Mouse (Mus musculus) liver, postnatal 0 days (tissue): ENCODE data around the gene Trappc10. TPM values are rescaled to one million over a fixed set of nuclear protein-coding genes. Genes with fewer than 3 reads are reported as not detected.

Experiments used
- ATAC-seq: fragments of 200-750 bp; cut with Nextera tagmentation; 2 replicates; pipeline ENCODE4 v1.8.0; 2017; ENCODE audit warnings: mild to moderate bottlenecking, moderate library complexity
- DNase-seq: peaks from one replicate; pipeline ENCODE4 v3.0.0-alpha.2; 2016
- H3K27ac ChIP-seq: fragments of 300-500 bp; sonication (generic); 2 replicates; pipeline ENCODE4 v1.5.1; 2014; ENCODE audit warnings: antibody characterized with exemption, moderate library complexity, mild to moderate bottlenecking, low read depth
- H3K27me3 ChIP-seq: fragments of 300-500 bp; sonication (generic); 2 replicates; pipeline ENCODE4 v1.6.1; 2014; ENCODE audit warnings: low read length, control low read depth, mixed read lengths; ENCODE audit not compliant: insufficient read depth
- H3K36me3 ChIP-seq: fragments of 300-500 bp; sonication (generic); replicated peaks from 2 replicates; pipeline ENCODE4 v1.6.1; 2014; ENCODE audit warnings: mild to moderate bottlenecking, control low read depth, low read length, moderate library complexity, mixed read lengths; ENCODE audit not compliant: insufficient read depth
- H3K4me1 ChIP-seq: fragments of 300-500 bp; sonication (generic); 2 replicates; pipeline ENCODE4 v1.6.1; 2014; ENCODE audit warnings: antibody characterized with exemption, mild to moderate bottlenecking, control low read depth; ENCODE audit not compliant: insufficient read depth
- H3K4me2 ChIP-seq: fragments of 300-500 bp; sonication (generic); 2 replicates; pipeline ENCODE4 v1.6.1; 2014; ENCODE audit warnings: low read depth, mild to moderate bottlenecking, low read length, moderate library complexity, mixed read lengths
- H3K4me3 ChIP-seq: fragments of 300-500 bp; sonication (generic); 2 replicates; pipeline ENCODE4 v1.5.1; 2014; ENCODE audit warnings: low read depth, low read length
- H3K9ac ChIP-seq: fragments of 300-500 bp; sonication (generic); replicated peaks from 2 replicates; pipeline ENCODE4 v1.6.1; 2014; ENCODE audit warnings: mild to moderate bottlenecking, moderate library complexity
- H3K9me3 ChIP-seq: fragments of 300-500 bp; sonication (generic); 2 replicates; pipeline ENCODE4 v1.6.1; 2016; ENCODE audit warnings: mild to moderate bottlenecking, control low read depth, low read length, mixed read lengths
- CTCF ChIP-seq: sonication (generic); IDR thresholded peaks from 2 replicates; pipeline ENCODE4 v1.5.1; 2016; ENCODE audit warnings: antibody characterized with exemption, low read depth
- EP300 ChIP-seq: IDR thresholded peaks from 2 replicates; pipeline ENCODE4 v1.6.1; 2016; ENCODE audit warnings: antibody characterized with exemption, low read depth, mild to moderate bottlenecking
- WGBS: fragments of 180-500 bp; shearing (Covaris S2); extraction: QIAGEN DNeasy Blood & Tissue Kit; methylation state at CpG from one replicate; pipeline ENCODE4 v1.1.7; 2014; ENCODE audit not compliant: insufficient replicate concordance; 5-methylcytosine and 5-hydroxymethylcytosine counted together
- polyA plus RNA-seq: library from polyadenylated mRNA; unstranded; fragments of >200 nt; fragmentation: Nextera tagmentation; extraction: Ambion mirVana; gene quantifications from 2 replicates; pipeline ENCODE4 v1.2.1, GENCODE M21; 2015

Trappc10 gene
- polyA plus RNA-seq, 1 experiment from 2014 or later = 14.7 TPM

DNA sequence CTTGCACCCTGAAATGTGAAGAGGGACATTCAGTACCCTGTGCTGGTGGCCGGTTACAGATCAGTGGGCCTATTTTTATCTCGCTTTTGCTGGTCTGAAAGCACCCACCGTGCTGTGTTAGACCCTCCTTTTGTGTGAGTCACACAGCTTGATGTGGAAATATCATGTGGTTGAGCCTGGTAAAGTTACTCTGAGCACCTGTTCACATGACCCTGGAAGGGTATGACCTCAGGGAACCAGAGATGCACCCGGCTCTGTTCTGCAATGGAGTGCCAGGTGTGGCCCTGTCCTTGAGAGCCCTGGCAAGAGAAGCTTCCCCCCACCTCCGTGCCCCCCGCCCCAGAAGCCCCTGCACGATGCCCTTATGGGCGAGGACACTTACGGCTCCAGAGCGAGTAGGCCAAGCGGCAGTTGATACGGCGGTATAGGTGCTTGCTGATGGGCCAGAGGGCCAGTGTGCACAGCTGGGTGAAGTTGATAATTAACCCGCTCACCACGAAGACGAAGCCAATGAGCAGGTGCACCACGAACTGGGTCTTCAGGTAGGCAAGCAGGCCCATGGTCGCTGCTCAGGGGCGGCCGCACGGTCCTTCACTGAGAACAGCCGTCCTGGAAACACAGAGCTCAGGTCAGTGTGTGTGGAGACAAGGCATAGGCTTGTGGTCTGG, 43.2 kb upstream of the Trappc10 start:
- H3K4me1 ChIP-seq = no peaks in the 10 kb centered on the region
- no peak overlapping the region for H3K9ac ChIP-seq
- TF ChIP-seq CTCF = no peak
- TF ChIP-seq EP300 = no peak
- no peak overlapping the region for H3K4me3 ChIP-seq
- ATAC-seq (peak; percentile 53), DNase-seq (no peak)
- 66% methylated on average over 22 of the region's 22 CpGs for WGBS
- no peaks in the 10 kb centered on the region for H3K9me3 ChIP-seq
- no peak overlapping the region for H3K4me2 ChIP-seq
- peaks cover 30% of the 10 kb centered on the region for H3K36me3 ChIP-seq
- no peaks in the 10 kb centered on the region for H3K27me3 ChIP-seq
- H3K27ac ChIP-seq = no peak overlapping the region

DNA sequence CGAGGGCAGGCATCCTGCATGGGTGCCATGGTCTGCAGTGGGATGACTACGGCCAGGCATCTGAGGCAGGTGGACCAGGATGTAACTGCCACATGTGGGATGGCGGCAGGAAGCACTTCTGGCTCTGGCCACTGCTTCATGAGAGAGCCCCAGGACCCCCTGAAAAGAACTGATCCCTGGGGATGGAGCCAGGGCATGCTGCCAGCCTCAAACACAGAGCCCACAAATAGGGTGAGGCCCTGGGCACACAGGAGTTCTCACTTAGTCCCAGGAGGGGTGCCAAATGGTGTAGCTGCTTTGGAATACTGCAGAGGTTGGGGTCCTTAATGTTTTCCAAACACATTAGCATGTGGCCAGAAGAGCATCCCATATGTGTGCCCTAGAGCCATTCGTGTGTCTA, 41.5 kb upstream of the Trappc10 start:
- H3K4me3 ChIP-seq = no peak overlapping the region
- peaks cover 40% of the 10 kb centered on the region for H3K36me3 ChIP-seq
- H3K27ac ChIP-seq = no peak overlapping the region
- H3K4me1 ChIP-seq = no peaks in the 10 kb centered on the region
- DNase-seq (no peak), ATAC-seq (no peak)
- H3K9ac ChIP-seq = no peak overlapping the region
- 74% methylated on average over 4 of the region's 4 CpGs for WGBS
- TF ChIP-seq CTCF = no peak
- TF ChIP-seq EP300 = no peak
- H3K27me3 ChIP-seq = no peaks in the 10 kb centered on the region
- no peak overlapping the region for H3K4me2 ChIP-seq
- H3K9me3 ChIP-seq = no peaks in the 10 kb centered on the region

DNA sequence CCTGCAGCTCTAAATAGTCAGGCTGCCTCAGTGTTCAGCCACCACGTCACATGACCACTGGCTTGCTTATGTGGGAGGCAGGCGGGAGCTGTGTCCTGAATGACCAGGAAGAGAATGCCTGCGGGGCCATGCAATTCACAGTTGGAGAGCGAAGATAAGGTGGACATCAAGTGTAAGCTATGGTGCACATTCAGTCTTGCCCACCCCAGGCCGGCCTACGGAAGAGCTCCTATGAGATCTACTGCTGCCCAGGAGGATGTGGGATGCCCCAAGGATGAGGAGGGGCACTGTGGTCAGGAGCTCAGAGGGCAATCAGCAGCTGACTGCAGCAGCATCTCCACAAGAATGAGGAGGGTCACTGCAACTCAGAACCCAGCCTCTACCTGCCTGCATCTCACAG, 41.0 kb upstream of the Trappc10 start:
- Histone ChIP-seq H3K9ac (no peak overlapping the region), H3K4me3 (no peak overlapping the region), H3K9me3 (no peaks in the 10 kb centered on the region), H3K27ac (no peak overlapping the region), H3K4me1 (no peaks in the 10 kb centered on the region), H3K36me3 (peaks cover 44% of the 10 kb centered on the region), H3K4me2 (no peak overlapping the region), H3K27me3 (no peaks in the 10 kb centered on the region)
- ATAC-seq (peak; percentile 26; the same call in 1 of the 2 replicates), DNase-seq (no peak)
- TF ChIP-seq CTCF (no peak), EP300 (no peak)
- WGBS = 54% methylated on average over 6 of the region's 6 CpGs

DNA sequence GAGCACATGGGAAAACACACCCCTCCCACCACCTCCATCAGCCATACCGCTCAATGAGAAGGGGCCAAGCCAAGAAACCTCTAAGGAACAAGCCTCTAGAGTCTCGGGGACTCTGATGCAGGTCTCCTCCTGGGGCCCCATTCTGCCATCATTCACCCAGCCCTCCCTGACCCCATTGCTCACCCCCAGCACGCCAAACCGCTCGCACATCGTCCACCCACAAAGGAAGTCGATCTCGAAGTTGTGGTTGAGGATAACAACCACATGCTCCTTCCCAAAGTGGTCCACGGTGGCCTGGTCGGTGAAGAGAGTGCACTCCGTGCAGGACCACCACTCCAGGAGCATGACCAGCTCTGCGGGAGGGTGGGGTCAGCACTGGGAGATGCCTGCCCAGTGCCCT, 40.4 kb upstream of the Trappc10 start:
- peaks cover 44% of the 10 kb centered on the region for H3K36me3 ChIP-seq
- H3K27me3 ChIP-seq = no peaks in the 10 kb centered on the region
- WGBS = 49% methylated on average over 12 of the region's 12 CpGs
- H3K27ac ChIP-seq = no peak overlapping the region
- no peak for TF ChIP-seq CTCF
- TF ChIP-seq EP300 = no peak
- no peak overlapping the region for H3K4me2 ChIP-seq
- DNase-seq (no peak), ATAC-seq (no peak)
- H3K9me3 ChIP-seq = no peaks in the 10 kb centered on the region
- H3K4me3 ChIP-seq = no peak overlapping the region
- no peak overlapping the region for H3K9ac ChIP-seq
- H3K4me1 ChIP-seq = no peaks in the 10 kb centered on the region

DNA sequence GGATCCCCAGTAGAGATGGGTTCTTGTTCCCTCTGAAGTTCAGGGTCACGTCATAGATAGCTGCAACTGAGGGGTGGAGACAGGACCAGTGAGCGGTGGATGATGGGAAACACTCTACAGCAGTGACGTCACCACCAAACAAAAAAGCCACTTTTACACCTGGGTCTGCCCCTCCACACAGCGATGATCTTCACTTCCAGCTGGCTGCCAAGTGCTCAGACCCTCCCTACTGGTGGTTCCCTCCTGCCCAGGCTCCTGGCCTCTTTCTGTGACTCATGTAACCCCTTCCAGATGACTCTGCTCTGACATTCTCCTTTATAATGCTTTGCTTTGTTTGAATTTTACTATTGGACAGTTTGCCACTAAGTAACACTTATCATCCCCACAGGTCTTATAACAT, 38.0 kb upstream of the Trappc10 start:
- Histone ChIP-seq H3K9me3 (no peaks in the 10 kb centered on the region), H3K4me2 (no peak overlapping the region), H3K27me3 (no peaks in the 10 kb centered on the region), H3K4me1 (no peaks in the 10 kb centered on the region), H3K4me3 (no peak overlapping the region), H3K27ac (no peak overlapping the region), H3K36me3 (peaks cover 62% of the 10 kb centered on the region), H3K9ac (no peak overlapping the region)
- TF ChIP-seq EP300 (no peak), CTCF (no peak)
- DNase-seq = no peak
- 68% methylated on average over 4 of the region's 4 CpGs for WGBS
- ATAC-seq = no peak

DNA sequence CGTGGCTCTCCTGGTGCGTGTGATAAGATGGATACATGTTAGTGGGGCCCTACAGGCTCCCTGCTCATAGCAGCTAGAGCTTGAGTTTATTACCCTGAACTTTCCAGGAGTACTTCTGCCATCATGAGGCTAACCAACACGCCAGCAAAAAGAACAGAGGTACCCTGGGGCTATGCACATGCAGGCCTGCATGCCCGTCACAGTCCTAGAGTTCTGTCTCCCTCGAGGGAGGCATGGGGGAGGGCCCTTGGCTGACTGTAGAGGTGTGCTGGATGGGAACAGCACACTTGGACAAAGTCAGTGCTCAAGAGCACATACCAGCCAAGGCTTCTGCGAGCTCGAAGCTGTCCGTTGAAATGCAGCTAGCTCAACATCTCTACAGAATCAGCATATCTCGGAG, 36.0 kb upstream of the Trappc10 start:
- 81% methylated on average over 9 of the region's 9 CpGs for WGBS
- Histone ChIP-seq H3K9me3 (no peaks in the 10 kb centered on the region), H3K27ac (no peak overlapping the region), H3K4me3 (no peak overlapping the region), H3K9ac (no peak overlapping the region), H3K27me3 (no peaks in the 10 kb centered on the region), H3K4me2 (no peak overlapping the region), H3K4me1 (no peaks in the 10 kb centered on the region), H3K36me3 (peaks cover 52% of the 10 kb centered on the region)
- no peak for TF ChIP-seq CTCF
- TF ChIP-seq EP300 = no peak
- DNase-seq = no peak
- no peak for ATAC-seq
